Mouse (Mus musculus) limb, embryonic 14.5 days (tissue): ENCODE data around the gene Mctp2. TPM values are rescaled to one million over a fixed set of nuclear protein-coding genes. Genes with fewer than 3 reads are reported as not detected.
A peak's percentile ranks its signal among the peaks of the same experiment; 100 is the strongest.

Source experiments
- ATAC-seq: fragments of 200-750 bp; cut with Nextera tagmentation; 2 replicates; pipeline ENCODE4 v1.8.0; 2017; ENCODE audit warnings: low read depth, moderate number of reproducible peaks, moderate TSS enrichment; ENCODE audit not compliant: low FRiP score
- DNase-seq: peaks from one replicate; pipeline ENCODE4 v3.0.0-alpha.2; 2015; ENCODE audit warnings: low spot score
- H3K27ac ChIP-seq: fragments of 300-500 bp; sonication (generic); replicated peaks from 2 replicates; pipeline ENCODE4 v1.5.1; 2014; ENCODE audit warnings: low read depth, mild to moderate bottlenecking, low read length, moderate library complexity, mixed read lengths
- H3K27me3 ChIP-seq: fragments of 300-500 bp; sonication (generic); 2 replicates; pipeline ENCODE4 v1.6.1; 2014; ENCODE audit warnings: low read length, mixed read lengths; ENCODE audit not compliant: control insufficient read depth, insufficient read depth
- H3K36me3 ChIP-seq: fragments of 300-500 bp; sonication (generic); 2 replicates; pipeline ENCODE4 v1.6.1; 2014; ENCODE audit warnings: mild to moderate bottlenecking, low read length, moderate library complexity, mixed read lengths; ENCODE audit not compliant: control insufficient read depth, insufficient read depth
- H3K4me1 ChIP-seq: fragments of 300-500 bp; sonication (generic); 2 replicates; pipeline ENCODE4 v1.6.1; 2014; ENCODE audit warnings: antibody characterized with exemption, low read length, mixed read lengths; ENCODE audit not compliant: control insufficient read depth, insufficient read depth
- H3K4me2 ChIP-seq: fragments of 300-500 bp; sonication (generic); replicated peaks from 2 replicates; pipeline ENCODE4 v1.6.1; 2014; ENCODE audit warnings: low read depth, mild to moderate bottlenecking, low read length, moderate library complexity; ENCODE audit not compliant: severe bottlenecking
- H3K4me3 ChIP-seq: fragments of 300-500 bp; sonication (generic); replicated peaks from 2 replicates; pipeline ENCODE4 v1.5.1; 2014; ENCODE audit warnings: low read length
- H3K9ac ChIP-seq: fragments of 300-500 bp; sonication (generic); 2 replicates; pipeline ENCODE4 v1.6.1; 2014; ENCODE audit warnings: mild to moderate bottlenecking, low read depth, low read length, moderate library complexity; ENCODE audit not compliant: severe bottlenecking
- H3K9me3 ChIP-seq: fragments of 300-500 bp; sonication (generic); 2 replicates; pipeline ENCODE4 v1.6.1; 2016; ENCODE audit warnings: low read length; ENCODE audit not compliant: control insufficient read depth
- POLR2A ChIP-seq: fragments of 200-500 bp; IDR thresholded peaks from 2 replicates; pipeline ENCODE4 v1.8.0; 2012; ENCODE audit warnings: inconsistent platforms, mild to moderate bottlenecking, moderate library complexity, borderline replicate concordance; ENCODE audit not compliant: insufficient read depth, insufficient read length; ENCODE audit errors: extremely low read depth
- WGBS: fragments of 180-500 bp; shearing (Covaris S2); extraction: QIAGEN DNeasy Blood & Tissue Kit; methylation state at CpG from one replicate; pipeline ENCODE4 v1.1.7; 2014; 5-methylcytosine and 5-hydroxymethylcytosine counted together
- polyA plus RNA-seq, 2 experiments: library from polyadenylated mRNA; depleted of rRNA in 1 of 2; stranded (reverse) in 1 of 2; unstranded in 1 of 2; fragments of >200 nt; fragmentation: Nextera tagmentation in 1 of 2; extraction: Ambion mirVana in 1 of 2; gene quantifications; 2 replicates each; pipeline versions ENCODE4 v1.2.1 to v1.2.3; 2012 to 2014

Gene Mctp2
- polyA plus RNA-seq, 2 experiments = 0.47 to 0.89 TPM

DNA sequence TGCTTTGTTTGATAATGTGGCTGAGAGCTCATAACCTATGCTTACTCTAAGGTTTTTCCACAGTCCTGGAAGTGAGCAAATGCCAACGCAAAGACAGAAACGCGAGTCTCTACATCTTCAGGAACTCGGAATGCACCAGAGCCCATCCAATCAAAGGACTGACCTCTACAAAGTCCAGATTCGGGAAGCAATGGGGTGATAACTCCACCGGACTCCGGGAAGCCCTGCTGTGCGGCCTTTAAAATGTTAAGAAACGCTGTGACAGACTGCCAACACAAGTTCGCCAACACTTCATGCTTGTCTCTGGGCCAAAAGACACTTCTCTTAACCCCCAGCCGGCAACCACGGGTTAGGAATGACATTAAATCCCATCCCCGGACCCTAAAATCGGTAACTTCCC is 437 bp downstream of the Mctp2 start:
- H3K9ac ChIP-seq = peak overlapping the region; percentile 43
- H3K4me2 ChIP-seq = peak overlapping the region; percentile 97
- H3K9me3 ChIP-seq = no peaks in the 10 kb centered on the region
- WGBS = under 1% methylated on average over 14 of the region's 14 CpGs
- H3K36me3 ChIP-seq = no peaks in the 10 kb centered on the region
- no peak for TF ChIP-seq POLR2A
- H3K4me1 ChIP-seq = peaks cover 6% of the 10 kb centered on the region; the same call in 1 of the 2 replicates
- no peaks in the 10 kb centered on the region for H3K27me3 ChIP-seq
- DNase-seq (no peak), ATAC-seq (no peak)
- peak overlapping the region; percentile 52 for H3K4me3 ChIP-seq
- no peak overlapping the region for H3K27ac ChIP-seq

- no peak for TF ChIP-seq POLR2A
- Histone ChIP-seq H3K9ac (no peak overlapping the region), H3K27me3 (no peaks in the 10 kb centered on the region), H3K27ac (no peak overlapping the region), H3K4me2 (no peak overlapping the region), H3K4me3 (no peak overlapping the region), H3K9me3 (no peaks in the 10 kb centered on the region), H3K36me3 (no peaks in the 10 kb centered on the region), H3K4me1 (peaks cover 6% of the 10 kb centered on the region; the same call in 1 of the 2 replicates)
- ATAC-seq (no peak), DNase-seq (no peak)
- 65% methylated on average over 4 of the region's 4 CpGs for WGBS
These were observed 4.7 kb downstream of the Mctp2 start for GRCm38 (mm10) chr7:72301667-72302066.

GRCm38 (mm10) chr7:72299726-72300125 is 6.7 kb downstream of the Mctp2 start:
- TF ChIP-seq POLR2A = no peak
- Histone ChIP-seq H3K4me3 (no peak overlapping the region), H3K27ac (no peak overlapping the region), H3K36me3 (no peaks in the 10 kb centered on the region), H3K4me2 (no peak overlapping the region), H3K4me1 (no peaks in the 10 kb centered on the region), H3K9ac (no peak overlapping the region), H3K27me3 (no peaks in the 10 kb centered on the region), H3K9me3 (no peaks in the 10 kb centered on the region)
- ATAC-seq (no peak), DNase-seq (no peak)
- WGBS = 86% methylated on average over 6 of the region's 6 CpGs

GRCm38 (mm10) chr7:72297013-72297412 is 9.4 kb downstream of the Mctp2 start:
- no peak for TF ChIP-seq POLR2A
- 88% methylated on average over 5 of the region's 5 CpGs for WGBS
- H3K9me3 ChIP-seq = no peaks in the 10 kb centered on the region
- no peaks in the 10 kb centered on the region for H3K36me3 ChIP-seq
- H3K4me2 ChIP-seq = no peak overlapping the region
- H3K27me3 ChIP-seq = no peaks in the 10 kb centered on the region
- no peak overlapping the region for H3K27ac ChIP-seq
- H3K4me3 ChIP-seq = no peak overlapping the region
- ATAC-seq (no peak), DNase-seq (no peak)
- no peaks in the 10 kb centered on the region for H3K4me1 ChIP-seq
- H3K9ac ChIP-seq = no peak overlapping the region

DNA sequence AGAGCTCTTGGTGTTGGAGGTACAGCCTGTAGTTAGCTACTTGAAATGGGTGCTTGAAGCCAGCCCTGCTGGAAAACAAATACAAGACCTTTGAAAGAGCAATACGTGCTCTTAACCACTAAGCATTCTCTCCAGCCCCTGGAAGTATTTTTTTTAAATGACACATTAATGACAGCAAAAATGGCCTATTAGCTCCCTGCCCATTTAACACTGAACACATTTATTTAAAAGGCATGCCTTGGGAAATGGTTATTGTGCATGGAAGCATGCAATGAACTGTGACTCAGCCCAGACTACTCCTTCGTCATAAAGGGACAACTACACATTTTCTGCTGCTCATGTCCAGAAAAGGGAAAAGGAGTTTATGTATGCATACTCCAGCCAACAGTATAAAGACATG is 10.2 kb downstream of the Mctp2 start:
- DNase-seq = no peak
- no peaks in the 10 kb centered on the region for H3K9me3 ChIP-seq

GRCm38 (mm10) chr7:72294886-72295285 is 11.5 kb downstream of the Mctp2 start:
- no peak for TF ChIP-seq POLR2A
- no peak for ATAC-seq
- 65% methylated on average over 2 of the region's 2 CpGs for WGBS
- H3K27me3 ChIP-seq = no peaks in the 10 kb centered on the region
- no peaks in the 10 kb centered on the region for H3K9me3 ChIP-seq
- no peak overlapping the region for H3K4me2 ChIP-seq
- no peak overlapping the region for H3K4me3 ChIP-seq
- H3K27ac ChIP-seq = no peak overlapping the region
- H3K4me1 ChIP-seq = no peaks in the 10 kb centered on the region
- no peak overlapping the region for H3K9ac ChIP-seq
- H3K36me3 ChIP-seq = no peaks in the 10 kb centered on the region
- DNase-seq = no peak

More for the DNA sequence above, 10.2 kb downstream of the Mctp2 start:
- no peaks in the 10 kb centered on the region for H3K36me3 ChIP-seq
- H3K9ac ChIP-seq = no peak overlapping the region
- no peaks in the 10 kb centered on the region for H3K27me3 ChIP-seq
- TF ChIP-seq POLR2A = no peak
- H3K4me2 ChIP-seq = no peak overlapping the region
- no peak for ATAC-seq
- no peaks in the 10 kb centered on the region for H3K4me1 ChIP-seq
- 36% methylated on average over 2 of the region's 2 CpGs for WGBS
- no peak overlapping the region for H3K27ac ChIP-seq
- H3K4me3 ChIP-seq = no peak overlapping the region
